In the genomic region with DNA sequence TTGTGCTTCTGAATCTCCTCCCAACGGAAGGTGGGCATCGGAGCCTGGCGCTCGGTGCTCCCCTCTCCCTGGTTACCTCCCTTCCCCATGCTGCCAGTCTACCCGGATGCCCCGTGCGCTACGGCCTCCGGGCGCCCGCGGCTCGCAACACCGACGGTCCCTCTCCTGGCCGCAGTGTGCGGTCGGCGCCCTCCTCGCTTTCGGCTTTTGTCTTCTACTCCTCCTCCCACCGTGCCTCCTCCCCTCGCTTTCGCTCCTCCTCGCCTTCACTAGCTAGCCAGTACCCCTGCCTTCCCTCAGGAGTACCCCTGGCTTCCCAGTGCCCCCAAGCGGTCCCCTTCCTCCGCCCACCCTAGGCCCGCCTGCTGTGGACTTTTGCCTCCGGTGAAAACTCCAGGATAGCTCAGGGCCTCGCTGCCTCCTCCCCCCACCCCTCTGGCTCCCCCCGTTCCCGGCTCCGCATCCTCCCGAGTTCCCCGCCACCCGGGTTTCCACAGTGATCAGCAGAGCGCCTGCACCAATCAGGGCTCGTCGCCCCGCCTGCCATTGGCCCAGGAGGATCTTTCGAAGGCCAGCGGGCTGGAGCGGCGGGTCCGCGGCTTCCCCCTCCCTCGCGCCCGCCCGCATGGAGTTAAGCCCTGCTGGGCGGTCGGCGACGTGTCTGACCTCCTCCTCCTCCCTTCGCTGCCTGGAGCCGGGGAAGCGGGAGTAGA, we compare ENCODE assay signal across 8 mouse cellular contexts. TPM values are rescaled to one million over a fixed set of nuclear protein-coding genes. Genes with fewer than 3 reads are reported as not detected.
DNase-seq lines count a peak whose midpoint lies in the region; ATAC-seq lines count a peak whose summit lies in the region.

A gene (minus strand): TSS at position 406 of the 713 bp plus-strand sequence.

- no peaks in the 10 kb centered on the region for H3K27me3 ChIP-seq in forebrain, embryonic 10.5 days (ENCODE audit: poor library complexity, severe bottlenecking)
- H3K27me3 ChIP-seq in heart, embryonic 14.5 days (ENCODE audit: control insufficient read depth, insufficient read depth, low read length): no peaks in the 10 kb centered on the region
- no peaks in the 10 kb centered on the region for H3K27me3 ChIP-seq in liver, embryonic 13.5 days
- no peaks in the 10 kb centered on the region for H3K27me3 ChIP-seq in neural tube, embryonic 12.5 days (replicated peaks)

- peak within 1 kb of the TSS; percentile 74 for H3K4me3 ChIP-seq in brown adipose tissue, adult 24 weeks (ENCODE audit: insufficient read depth, low read depth, low read length)
- peak within 1 kb of the TSS; percentile 89 for H3K4me3 ChIP-seq in forebrain, embryonic 10.5 days
- H3K4me3 ChIP-seq in heart, embryonic 14.5 days (ENCODE audit: control insufficient read depth in 1 of 2, insufficient read depth in 1 of 2, low read depth in 1 of 2, low read length in 2 of 2): peak within 1 kb of the TSS; percentile 62 to 73
- H3K4me3 ChIP-seq in liver, embryonic 13.5 days (replicated peaks): peak within 1 kb of the TSS; percentile 76
- H3K4me3 ChIP-seq in neural tube, embryonic 12.5 days: peak within 1 kb of the TSS; percentile 76

- ATAC-seq in heart, embryonic 14.5 days (ENCODE audit: insufficient number of reproducible peaks, insufficient read depth, low FRiP score, low read depth): peak; percentile 85
- peak; percentile 82 for ATAC-seq in liver, embryonic 13.5 days (ENCODE audit: low read depth)
- peak; percentile 96 for ATAC-seq in neural tube, embryonic 12.5 days (ENCODE audit: low FRiP score, low read depth)

- no peaks in the 10 kb centered on the region for H3K9me3 ChIP-seq in forebrain, embryonic 10.5 days
- H3K9me3 ChIP-seq in heart, embryonic 14.5 days (ENCODE audit: control insufficient read depth, low read length): no peaks in the 10 kb centered on the region
- H3K9me3 ChIP-seq in liver, embryonic 13.5 days (replicated peaks): no peaks in the 10 kb centered on the region
- H3K9me3 ChIP-seq in neural tube, embryonic 12.5 days: no peaks in the 10 kb centered on the region

- peaks cover 32% of the 10 kb centered on the region for H3K36me3 ChIP-seq in forebrain, embryonic 10.5 days (replicated peaks)
- 0 out of 2 replicates have a peak, but pooled peaks cover 2% of the 10 kb centered on the region for H3K36me3 ChIP-seq in heart, embryonic 14.5 days (ENCODE audit: control insufficient read depth, insufficient read depth, low read length)
- peaks cover 23% of the 10 kb centered on the region for H3K36me3 ChIP-seq in liver, embryonic 13.5 days
- peaks cover 5% of the 10 kb centered on the region for H3K36me3 ChIP-seq in neural tube, embryonic 12.5 days

- H3K4me2 ChIP-seq in heart, embryonic 14.5 days (ENCODE audit: low read length): peak within 1 kb of the TSS; percentile 91
- H3K4me2 ChIP-seq in liver, embryonic 13.5 days: peak within 1 kb of the TSS; percentile 94
- H3K4me2 ChIP-seq in neural tube, embryonic 12.5 days (replicated peaks): peak within 1 kb of the TSS; percentile 79

- no peaks in the 10 kb centered on the region for H3K4me1 ChIP-seq in brown adipose tissue, adult 24 weeks (ENCODE audit: control insufficient read depth, insufficient read depth, insufficient read length, low read length)
- H3K4me1 ChIP-seq in forebrain, embryonic 10.5 days: peaks cover 50% of the 10 kb centered on the region
- H3K4me1 ChIP-seq in heart, embryonic 14.5 days (ENCODE audit: control insufficient read depth in 2 of 2, insufficient read depth in 2 of 2, low read length in 2 of 2): peaks cover 5 to 16% of the 10 kb centered on the region in 2 experiments
- H3K4me1 ChIP-seq in liver, embryonic 13.5 days (replicated peaks): peaks cover 95% of the 10 kb centered on the region
- H3K4me1 ChIP-seq in neural tube, embryonic 12.5 days: peaks cover 40% of the 10 kb centered on the region

- peak within 1 kb of the TSS; percentile 83 for H3K9ac ChIP-seq in heart, embryonic 14.5 days (ENCODE audit: low read length)
- peak within 1 kb of the TSS; percentile 73 for H3K9ac ChIP-seq in liver, embryonic 13.5 days
- peak within 1 kb of the TSS; percentile 87 for H3K9ac ChIP-seq in neural tube, embryonic 12.5 days

- WGBS in forebrain, embryonic 10.5 days: under 1% methylated on average over 57 of the region's 57 CpGs
- WGBS in heart, embryonic 14.5 days: under 1% methylated on average over 53 of the region's 57 CpGs
- WGBS in liver, embryonic 13.5 days (ENCODE audit: insufficient replicate concordance): 1% methylated on average over 54 of the region's 57 CpGs
- under 1% methylated on average over 56 of the region's 57 CpGs for WGBS in neural tube, embryonic 12.5 days

- DNase-seq in B cell, adult 2 months: peak; percentile 38 to 42
- peak; percentile 99 for DNase-seq in forebrain, embryonic 10.5 days (ENCODE audit: extremely low spot score, low spot score)
- peak; percentile 88 to 96 for DNase-seq in kidney, postnatal 25 days
- peak; percentile 80 for DNase-seq in liver, embryonic 13.5 days
- DNase-seq in telencephalon, adult 2 months (ENCODE audit: low read depth, low spot score): peak; percentile 72

- peak within 1 kb of the TSS; percentile 31 for H3K27ac ChIP-seq in brown adipose tissue, adult 24 weeks (replicated peaks; ENCODE audit: low read depth, low read length)
- H3K27ac ChIP-seq in forebrain, embryonic 10.5 days: peak within 1 kb of the TSS; percentile 99
- peak within 1 kb of the TSS; percentile 60 to 74 for H3K27ac ChIP-seq in heart, embryonic 14.5 days (replicated peaks in 1 of 2; ENCODE audit: control insufficient read depth in 1 of 2, insufficient read depth in 1 of 2, low read depth in 2 of 2, low read length in 2 of 2)
- H3K27ac ChIP-seq in liver, embryonic 13.5 days: peak within 1 kb of the TSS; percentile 83
- peak within 1 kb of the TSS; percentile 91 for H3K27ac ChIP-seq in neural tube, embryonic 12.5 days

RNA-seq across cellular contexts. Expression of the gene that starts here (rescaled TPM):
- polyA plus RNA-seq in brown adipose tissue, adult 24 weeks (2012; ENCODE audit: insufficient read depth, insufficient read length, missing spikeins): 7.1 and 9.6 TPM in 2 replicates
- polyA plus RNA-seq in forebrain, embryonic 10.5 days (2016; fragmentation: Nextera tagmentation; extraction: Ambion mirVana): 188 and 201 TPM in 2 replicates
- 11.4 and 15.0 TPM in 2 replicates for polyA plus RNA-seq in heart, embryonic 14.5 days (2014; fragmentation: Nextera tagmentation; extraction: Ambion mirVana)
- 66.8 and 76.0 TPM in 2 replicates for polyA plus RNA-seq in liver, embryonic 13.5 days (2015; fragmentation: Nextera tagmentation; extraction: Ambion mirVana)
- 133 and 135 TPM in 2 replicates for polyA plus RNA-seq in neural tube, embryonic 12.5 days (2016; fragmentation: Nextera tagmentation; extraction: Ambion mirVana)

Comparison
In these comparisons a context has a peak if more than half of its experiments do, and no peak if none do; other contexts are left out.
1. Peak in every context shown above with its lines: DNase-seq, ATAC-seq, H3K4me3 ChIP-seq and H3K27ac ChIP-seq.
2. DNase-seq: peak in every context shown above with its lines; median percentile 99 in forebrain, embryonic 10.5 days; 92 in kidney, postnatal 25 days; 80 in liver, embryonic 13.5 days; 72 in telencephalon, adult 2 months; 40 in B cell, adult 2 months.
3. H3K27ac ChIP-seq: peak in every context shown above with its lines; median percentile 99 in forebrain, embryonic 10.5 days; 91 in neural tube, embryonic 12.5 days; 83 in liver, embryonic 13.5 days; 67 in heart, embryonic 14.5 days; 31 in brown adipose tissue, adult 24 weeks.